Mouse (Mus musculus) right cerebral cortex, postnatal 10 days (tissue): ENCODE measurements around the gene Tspoap1.

Experiments used
- DNase-seq, 2 experiments: peaks; one replicate each; pipeline ENCODE4 v3.0.0; 2021; ENCODE audit warnings: low spot score in 2 of 2

Tspoap1 gene

DNA sequence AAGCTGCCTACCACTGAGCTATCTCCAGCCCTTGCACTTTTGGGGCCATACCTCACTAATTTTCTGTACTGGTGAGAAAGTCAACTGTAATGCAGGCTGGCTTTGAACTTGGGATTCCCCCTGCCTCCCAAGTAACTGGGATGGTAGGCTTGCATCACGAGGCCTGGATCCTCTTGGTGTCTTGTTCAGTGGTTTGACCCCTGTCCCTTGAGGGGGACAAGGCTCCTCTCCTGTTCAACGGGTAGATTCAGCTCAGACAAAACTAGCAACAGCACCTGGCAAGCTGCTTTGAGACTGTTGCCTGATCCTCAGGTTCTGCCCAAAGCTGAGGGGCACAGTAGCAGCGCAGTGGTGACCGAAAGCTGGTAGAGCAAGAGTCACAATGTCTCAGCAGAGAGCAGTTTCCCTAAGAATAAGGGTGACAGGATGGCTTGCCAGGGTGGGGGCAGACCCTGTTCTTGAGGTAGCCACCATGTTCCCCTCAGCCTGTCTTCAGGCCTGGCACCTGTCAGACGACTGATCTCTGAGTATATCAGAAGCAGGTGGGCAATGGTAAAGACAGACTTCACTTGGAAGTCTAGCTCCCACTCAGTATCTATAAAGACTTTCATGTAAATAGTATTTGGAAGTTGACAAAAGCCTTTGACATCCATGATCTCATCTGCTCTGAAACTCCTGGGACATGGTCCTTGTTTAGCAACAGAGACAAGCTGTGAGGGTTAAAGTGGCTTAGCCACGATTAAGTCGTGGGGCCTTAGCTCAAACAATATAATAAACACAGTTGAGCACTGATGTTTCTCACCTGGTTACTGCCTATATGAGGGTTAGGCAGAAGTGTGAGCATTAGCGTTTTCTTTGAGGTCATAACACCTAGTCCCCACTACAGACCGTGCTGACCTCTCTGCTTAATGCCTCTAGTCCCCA lies 14.4 kb upstream of the Tspoap1 start:
- DNase-seq, result no peak

DNA sequence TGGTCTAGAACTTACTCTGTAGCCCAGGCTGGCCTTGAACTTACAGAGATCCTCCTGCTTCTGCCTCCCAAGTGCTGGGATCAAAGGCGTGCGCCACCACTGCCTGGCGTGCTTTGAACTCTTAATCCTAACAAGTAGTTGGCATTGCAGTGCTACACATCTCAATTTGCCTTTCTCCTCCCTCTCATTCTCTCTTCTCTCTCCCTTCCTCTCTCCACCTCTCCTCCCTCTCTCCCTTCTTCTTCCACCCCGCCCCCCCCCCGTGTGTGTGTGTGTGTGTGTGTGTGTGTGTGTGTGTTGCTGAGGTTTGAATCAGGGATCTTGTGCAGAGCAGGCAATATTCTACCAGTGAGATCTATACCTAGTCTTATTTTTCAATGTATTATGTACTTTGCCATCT lies 13.0 kb upstream of the Tspoap1 start:
- DNase-seq, result no peak

DNA sequence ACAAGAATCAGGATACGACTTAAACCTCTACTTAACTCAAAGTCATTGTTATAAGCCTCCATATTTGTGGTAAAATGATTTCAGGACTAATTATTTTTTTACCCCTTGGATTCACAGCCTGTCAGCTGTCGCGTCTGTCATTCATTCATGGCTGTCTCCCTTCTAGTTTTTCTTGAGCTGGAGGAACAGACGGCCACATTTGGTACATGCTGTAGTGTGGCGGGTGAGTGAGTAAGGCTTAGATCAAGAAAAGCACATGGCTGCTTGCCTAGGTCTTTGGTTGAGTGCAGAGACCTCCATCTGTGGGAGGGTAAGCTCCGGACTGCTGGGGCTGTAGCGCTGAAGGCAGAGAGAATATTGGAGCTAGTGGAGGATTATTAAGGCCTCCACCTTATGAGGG lies 12.6 kb upstream of the Tspoap1 start:
- DNase-seq, result no peak

GRCm38 (mm10) chr11:87748132-87749119 lies 11.9 kb upstream of the Tspoap1 start:
- no peak for DNase-seq

GRCm38 (mm10) chr11:87749192-87750042 lies 10.9 kb upstream of the Tspoap1 start:
- peak; percentile 72 for DNase-seq

- no peak for DNase-seq
Measured at GRCm38 (mm10) chr11:87750043-87750421, 10.3 kb upstream of the Tspoap1 start.

DNA sequence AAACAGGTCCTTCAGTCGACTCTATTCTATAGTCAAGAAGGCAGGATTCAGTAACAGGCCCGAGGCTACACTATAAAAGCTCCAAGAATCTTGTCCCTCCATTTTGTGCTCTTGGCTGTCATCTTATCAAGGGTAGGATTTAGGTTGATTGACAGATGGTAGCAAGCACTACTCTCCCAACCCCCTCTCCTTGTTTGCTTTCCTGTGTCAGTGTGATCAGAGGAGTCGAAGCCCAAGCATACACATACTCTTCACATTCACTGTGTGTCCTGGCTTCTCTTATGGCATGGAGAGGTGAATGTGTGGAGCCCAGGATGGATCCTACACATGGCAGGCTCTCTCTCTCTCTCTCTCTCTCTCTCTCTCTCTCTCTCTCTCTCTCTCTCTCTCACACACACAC lies 9.8 kb upstream of the Tspoap1 start:
- DNase-seq, result no peak

- no peak for DNase-seq
Measured at GRCm38 (mm10) chr11:87751031-87751430, 9.3 kb upstream of the Tspoap1 start.

- DNase-seq, result no peak
Measured at GRCm38 (mm10) chr11:87751491-87751966, 8.8 kb upstream of the Tspoap1 start.

DNA sequence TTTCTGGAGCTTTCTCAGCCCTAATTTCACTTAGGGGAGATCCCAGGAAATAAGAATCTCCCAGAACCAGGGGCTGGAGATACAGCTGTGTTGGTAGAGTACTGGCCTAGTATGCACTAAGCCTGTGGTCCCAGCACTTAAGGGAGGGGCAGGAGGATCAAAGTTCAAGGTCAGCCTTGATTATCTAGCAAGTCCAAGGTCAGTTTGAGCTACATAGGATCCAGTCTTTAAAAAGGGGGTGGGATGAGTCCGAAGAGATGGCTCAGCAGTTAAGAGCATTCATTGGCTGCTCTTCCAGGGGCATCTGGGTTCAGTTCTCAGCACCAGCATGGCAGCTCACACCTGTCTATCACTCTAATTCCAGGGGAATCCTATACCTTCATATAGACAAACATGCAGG lies 8.0 kb upstream of the Tspoap1 start:
- DNase-seq, result no peak

DNA sequence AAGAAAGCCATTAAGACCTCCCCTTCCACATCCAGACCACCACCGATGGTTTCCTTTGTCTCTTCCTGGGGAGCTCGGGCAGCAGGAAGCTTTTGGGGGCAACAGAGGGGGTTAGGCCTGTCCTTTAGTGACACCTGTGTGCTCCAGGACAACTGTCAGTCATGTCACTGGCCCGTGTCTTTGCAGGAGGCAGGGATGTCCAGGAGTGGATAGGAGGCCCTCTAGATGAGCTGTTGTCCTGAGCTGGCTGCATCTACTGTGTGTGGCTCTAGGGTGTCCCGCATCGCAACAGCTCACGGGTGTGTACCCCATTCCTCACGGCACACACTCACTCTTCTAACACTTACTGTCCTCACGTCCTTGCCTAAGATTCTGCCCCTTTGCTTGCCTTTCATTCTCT lies 7.1 kb upstream of the Tspoap1 start:
- DNase-seq, result no peak

- DNase-seq, result no peak
Measured at GRCm38 (mm10) chr11:87753891-87754501, 6.3 kb upstream of the Tspoap1 start.

DNA sequence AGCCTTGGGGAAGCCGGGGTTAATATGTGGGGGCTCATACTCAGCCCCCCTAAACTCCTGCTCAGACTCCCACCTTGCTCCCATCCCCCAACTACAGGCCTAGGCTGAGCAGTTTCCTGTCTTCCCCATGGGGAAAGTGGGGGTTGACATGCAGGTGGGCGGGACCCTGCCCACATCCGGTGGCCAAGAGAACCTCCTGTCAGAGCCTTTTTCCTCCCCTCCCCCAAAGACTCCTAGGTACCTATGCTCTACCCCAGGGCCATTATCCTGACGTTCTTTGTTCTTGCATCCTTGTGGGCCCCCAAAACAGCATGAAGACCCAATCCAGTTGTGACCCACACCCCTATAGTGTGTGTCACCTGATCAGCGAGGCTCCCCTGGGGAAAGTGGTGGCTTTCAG lies 5.7 kb upstream of the Tspoap1 start:
- no peak for DNase-seq

- DNase-seq, result peak; percentile 74 to 75
Measured at GRCm38 (mm10) chr11:87755360-87756017, 4.9 kb upstream of the Tspoap1 start.

DNA sequence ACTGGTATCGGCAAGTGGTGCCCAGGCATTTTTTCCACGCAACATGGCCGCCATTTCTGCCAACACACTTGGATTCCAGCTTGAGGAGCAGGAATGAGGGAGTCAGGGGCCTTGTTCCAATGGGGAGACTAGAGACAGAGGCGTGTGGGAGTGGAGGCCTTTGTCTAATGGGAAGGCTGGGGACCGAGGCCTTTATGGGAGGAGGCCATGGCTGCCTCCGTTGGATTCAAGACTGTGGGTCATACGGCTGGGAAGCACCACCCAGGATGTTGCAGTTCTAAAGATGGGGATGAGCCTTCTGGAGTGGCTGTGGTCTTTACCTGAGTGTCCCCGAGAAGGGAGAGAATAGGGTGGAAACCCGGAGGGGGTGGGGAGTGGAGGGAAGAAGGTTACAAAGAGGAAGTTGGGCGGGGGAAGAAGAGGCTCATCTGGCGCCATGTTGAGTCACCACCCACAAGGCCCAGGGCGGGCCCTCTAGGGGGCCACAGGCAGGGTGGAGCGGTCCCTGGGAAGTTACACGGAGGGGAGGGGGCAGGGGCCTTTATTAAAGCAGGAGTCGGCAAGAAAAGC lies 4.0 kb upstream of the Tspoap1 start:
- DNase-seq, result peak in 1 of 2 experiments; percentile 57

DNA sequence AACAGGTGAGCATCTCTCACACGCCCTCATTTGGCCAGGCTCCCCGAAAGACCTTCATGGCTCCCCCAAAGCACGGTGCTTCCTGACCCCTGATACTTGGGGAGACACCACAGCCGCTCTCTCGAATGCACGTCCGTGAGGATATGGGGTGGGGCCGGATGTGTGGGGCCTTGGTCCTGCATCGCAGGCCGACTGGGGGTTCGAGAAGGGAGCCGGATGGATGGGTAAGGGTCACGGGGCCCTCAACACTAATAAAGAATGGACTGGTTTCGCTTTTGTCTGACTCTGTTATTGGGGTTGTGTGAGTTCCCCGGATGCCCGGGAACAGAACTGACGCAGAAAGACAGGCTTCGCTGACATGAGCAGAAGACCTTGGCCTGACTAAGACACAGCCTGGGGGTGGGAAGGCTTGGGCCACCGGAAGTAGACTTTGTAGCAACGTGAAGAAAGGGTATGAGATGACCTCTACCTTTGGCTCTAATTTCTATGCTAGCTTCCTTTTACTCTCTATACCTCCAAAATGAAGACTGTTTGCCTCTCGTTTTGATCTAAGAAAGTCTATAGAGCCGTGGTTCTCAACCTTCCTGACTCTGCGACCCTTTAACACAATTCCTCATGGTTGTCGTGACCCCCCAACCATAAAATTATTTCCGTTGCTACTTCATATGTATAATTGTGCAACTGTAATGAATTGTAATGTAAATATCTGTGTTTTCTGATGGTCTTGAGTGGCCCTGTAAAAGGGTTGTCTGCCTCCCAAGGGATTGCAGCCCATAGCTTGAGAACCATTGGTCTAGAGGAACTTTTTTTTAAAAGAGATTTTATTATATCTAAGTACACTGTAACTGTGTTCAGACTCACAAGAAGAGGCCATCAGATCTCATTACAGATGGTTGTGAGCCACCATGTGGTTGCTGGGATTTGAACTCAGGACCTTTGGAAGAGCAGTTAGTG lies 3.1 kb upstream of the Tspoap1 start:
- DNase-seq, result no peak

DNA sequence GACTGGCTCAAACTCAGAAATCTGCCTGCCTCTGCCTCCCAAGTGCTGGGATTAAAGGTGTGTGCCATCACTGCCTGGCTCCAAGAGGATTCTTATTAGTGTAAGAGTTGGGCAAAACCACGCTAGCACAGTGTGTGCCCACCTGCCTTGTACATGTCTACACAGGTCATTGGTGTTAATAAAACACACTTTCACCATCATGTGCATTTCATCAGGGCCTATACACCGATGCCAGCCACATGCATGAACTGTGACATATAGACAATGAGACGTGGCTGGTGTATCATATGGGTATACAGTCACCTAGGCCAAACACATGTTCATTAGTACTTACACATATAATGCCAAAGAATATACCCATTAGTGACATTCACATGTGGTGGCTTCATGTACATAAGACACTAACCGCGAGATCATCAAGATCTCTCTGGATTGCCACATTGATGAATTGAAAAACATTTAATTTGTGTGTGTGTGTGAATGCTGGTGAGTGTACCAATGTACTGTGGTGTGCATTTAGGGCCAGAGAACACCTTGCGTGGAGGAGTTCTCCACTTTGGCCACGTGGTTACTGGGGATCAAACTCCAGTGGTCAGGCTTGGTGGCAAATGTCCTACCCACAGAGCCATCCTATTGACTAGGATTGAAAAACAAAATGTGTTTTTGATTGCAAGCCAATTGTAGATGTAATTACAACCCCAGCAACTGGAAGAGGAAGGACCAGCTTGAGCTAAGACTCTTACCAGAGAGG lies 2.0 kb upstream of the Tspoap1 start:
- DNase-seq, result no peak

GRCm38 (mm10) chr11:87758957-87759608 lies 1.3 kb upstream of the Tspoap1 start:
- DNase-seq, result no peak
